Mouse (Mus musculus) limb, embryonic 12.5 days (tissue): Measurements from ENCODE around the gene Fbxw16. TPM values are rescaled to one million over a fixed set of nuclear protein-coding genes. Genes with fewer than 3 reads are reported as not detected.
"Not testable (repeated sequence)": the region's sequence is repeated elsewhere in the genome, so short reads cannot be mapped to it uniquely, and the experiment has no call there.

ENCODE experiments used
- ATAC-seq: fragments of 200-750 bp; cut with Nextera tagmentation; 2 replicates; pipeline ENCODE4 v1.8.0; 2017; ENCODE audit warnings: low read depth, moderate TSS enrichment; ENCODE audit not compliant: insufficient number of reproducible peaks, insufficient read depth, low FRiP score, low TSS enrichment
- H3K27ac ChIP-seq: fragments of 300-500 bp; sonication (generic); 2 replicates; pipeline ENCODE4 v1.5.1; 2016; ENCODE audit warnings: mild to moderate bottlenecking, moderate library complexity
- H3K27me3 ChIP-seq: fragments of 300-500 bp; sonication (generic); 2 replicates; pipeline ENCODE4 v1.6.1; 2016; ENCODE audit warnings: mild to moderate bottlenecking, moderate library complexity
- H3K36me3 ChIP-seq: fragments of 300-500 bp; sonication (generic); 2 replicates; pipeline ENCODE4 v1.6.1; 2016; ENCODE audit warnings: mild to moderate bottlenecking, moderate library complexity
- H3K4me1 ChIP-seq: fragments of 300-500 bp; sonication (generic); replicated peaks from 2 replicates; pipeline ENCODE4 v1.6.1; 2016
- H3K4me2 ChIP-seq: fragments of 300-500 bp; sonication (generic); 2 replicates; pipeline ENCODE4 v1.6.1; 2016; ENCODE audit warnings: mild to moderate bottlenecking, moderate library complexity
- H3K4me3 ChIP-seq: fragments of 300-500 bp; sonication (generic); replicated peaks from 2 replicates; pipeline ENCODE4 v1.5.1; 2016; ENCODE audit warnings: mild to moderate bottlenecking
- H3K9ac ChIP-seq: fragments of 300-500 bp; sonication (generic); replicated peaks from 2 replicates; pipeline ENCODE4 v1.6.1; 2016; ENCODE audit warnings: mild to moderate bottlenecking, moderate library complexity
- H3K9me3 ChIP-seq: fragments of 300-500 bp; sonication (generic); 2 replicates; pipeline ENCODE4 v1.6.1; 2016; ENCODE audit warnings: mild to moderate bottlenecking, moderate library complexity
- WGBS: fragments of 180-500 bp; shearing (Covaris S2); methylation state at CpG from one replicate; pipeline ENCODE4 v1.1.7; 2016; 5-methylcytosine and 5-hydroxymethylcytosine counted together
- polyA plus RNA-seq: library from polyadenylated mRNA; unstranded; fragments of >200 nt; fragmentation: Nextera tagmentation; extraction: Ambion mirVana; gene quantifications from 2 replicates; pipeline ENCODE4 v1.2.1, GENCODE M21; 2016

Gene Fbxw16
- not detected in 2 replicates for polyA plus RNA-seq

GRCm38 (mm10) chr9:109449040-109449439, at the start of gene Fbxw16:
Fbxw16 (minus strand) TSS chr9:109449140.
- Histone ChIP-seq H3K27me3 (no peaks in the 10 kb centered on the region), H3K4me1 (no peaks in the 10 kb centered on the region), H3K27ac (no peak within 1 kb of the TSS), H3K36me3 (no peaks in the 10 kb centered on the region), H3K4me3 (no peak within 1 kb of the TSS), H3K9me3 (no peaks in the 10 kb centered on the region), H3K4me2 (no peak within 1 kb of the TSS), H3K9ac (no peak within 1 kb of the TSS)
- ATAC-seq, result no peak

GRCm38 (mm10) chr9:109495775-109496174, 46.8 kb upstream of the Fbxw16 start, which contains the start of gene Fbxw19:
Fbxw19 (minus strand) TSS chr9:109495875.
- H3K27me3 ChIP-seq, H3K4me3 ChIP-seq, H3K4me2 ChIP-seq, H3K36me3 ChIP-seq, ATAC-seq, H3K4me1 ChIP-seq, H3K9ac ChIP-seq, H3K9me3 ChIP-seq, H3K27ac ChIP-seq: not testable (repeated sequence)
- WGBS, result 71% methylated on average over 1 of the region's 1 CpGs

- Histone ChIP-seq H3K27ac (no peak overlapping the region), H3K36me3 (no peaks in the 10 kb centered on the region), H3K9ac (no peak overlapping the region), H3K4me1 (no peaks in the 10 kb centered on the region), H3K9me3 (no peaks in the 10 kb centered on the region), H3K27me3 (no peaks in the 10 kb centered on the region), H3K4me3 (no peak overlapping the region), H3K4me2 (no peak overlapping the region)
- no peak for ATAC-seq
- WGBS, result 88% methylated on average over 1 of the region's 1 CpGs
Measured at GRCm38 (mm10) chr9:109432956-109433355, 16.0 kb downstream of the Fbxw16 start.

- WGBS, result 74% methylated on average over 4 of the region's 4 CpGs
- H3K4me2 ChIP-seq, H3K4me1 ChIP-seq, H3K27ac ChIP-seq, H3K9me3 ChIP-seq, H3K4me3 ChIP-seq, H3K36me3 ChIP-seq, ATAC-seq, H3K27me3 ChIP-seq, H3K9ac ChIP-seq: not testable (repeated sequence)
Measured at GRCm38 (mm10) chr9:109404196-109404595, 44.7 kb downstream of the Fbxw16 start, which contains the start of gene Fbxw22. Fbxw22 (minus strand) TSS chr9:109404296.

Other genes with a start within 250 kb of the Fbxw16 start
- not detected in 2 replicates for gene Fbxw20, start 214.4 kb downstream of the Fbxw16 start, polyA plus RNA-seq
- not detected in 2 replicates for gene Fbxw14, start 161.5 kb downstream of the Fbxw16 start, polyA plus RNA-seq
- gene Fbxw28, start 109.5 kb downstream of the Fbxw16 start, polyA plus RNA-seq, result not detected in 2 replicates
- not detected in 2 replicates for gene Fbxw22, start 44.8 kb downstream of the Fbxw16 start, polyA plus RNA-seq
- gene Fbxw19, start 46.7 kb upstream of the Fbxw16 start, polyA plus RNA-seq, result not detected in 2 replicates
- gene Fbxw15, start 119.1 kb upstream of the Fbxw16 start, polyA plus RNA-seq, result not detected in 2 replicates
- not detected in 2 replicates for gene Fbxw24, start 176.9 kb upstream of the Fbxw16 start, polyA plus RNA-seq
- gene Fbxw25, start 215.5 kb upstream of the Fbxw16 start, polyA plus RNA-seq, result not detected in 2 replicates